Mouse (Mus musculus): ENCODE measurements around the gene Oosp3.

GRCm38 (mm10) chr19:11698342-11698741, 1.5 kb downstream of the Oosp3 start:
- TF ChIP-seq CTCF (IDR thresholded peaks at IDR 0.05; ENCODE audit: low read depth) (no peak), EP300 (IDR thresholded peaks at IDR 0.05; ENCODE audit: low read depth) (no peak)

Data from heart, postnatal 0 days (tissue).